Mouse (Mus musculus): Measurements from ENCODE around the gene Olfr1270. TPM values are rescaled to one million over a fixed set of nuclear protein-coding genes. Genes with fewer than 3 reads are reported as not detected.
"Not testable (repeated sequence)": the region's sequence is repeated elsewhere in the genome, so short reads cannot be mapped to it uniquely, and the experiment has no call there.

Olfr1270 gene
- polyA plus RNA-seq (2014; fragmentation: Nextera tagmentation; extraction: Ambion mirVana) = not detected in 2 replicates

DNA sequence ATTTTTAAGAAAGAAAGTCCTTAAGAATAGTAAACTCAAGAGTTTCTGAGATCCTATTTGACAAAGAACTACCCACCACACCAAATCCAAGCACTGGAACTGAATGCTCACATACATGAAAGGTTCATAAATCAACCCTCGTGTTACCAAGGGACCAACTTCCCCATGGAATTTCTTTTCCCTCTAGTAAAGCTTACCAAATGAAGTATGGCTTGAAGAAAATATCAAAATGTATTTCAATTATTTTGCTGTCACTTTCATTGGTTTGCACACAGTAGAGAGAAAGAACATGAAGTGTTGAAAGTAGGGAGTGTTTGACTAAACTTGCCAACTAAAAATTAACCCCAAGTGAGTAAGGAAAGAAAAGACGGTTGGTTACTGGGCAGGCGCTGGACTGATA lies at the start of gene Olfr1270:
Olfr1270 (minus strand) TSS at position 101 of the 400 bp plus-strand sequence.
- DNase-seq (ENCODE audit: low spot score) = no peak
- Histone ChIP-seq H3K9me3 (replicated peaks; ENCODE audit: control insufficient read depth, low read length) (no peaks in the 10 kb centered on the region), H3K27me3 (replicated peaks; ENCODE audit: control insufficient read depth, insufficient read depth, low read length) (no peaks in the 10 kb centered on the region), H3K36me3 (ENCODE audit: control insufficient read depth, insufficient read depth, low read length) (no peaks in the 10 kb centered on the region), H3K4me3 (ENCODE audit: low read depth, low read length) (no peak within 1 kb of the TSS), H3K4me1 (ENCODE audit: control insufficient read depth, insufficient read depth, low read length) (no peaks in the 10 kb centered on the region), H3K9ac (ENCODE audit: low read length) (no peak within 1 kb of the TSS), H3K4me2 (ENCODE audit: low read length) (no peak within 1 kb of the TSS), H3K27ac (ENCODE audit: low read depth, low read length) (no peak within 1 kb of the TSS)
- WGBS = 91% methylated on average over 3 of the region's 3 CpGs
- no peak for ATAC-seq

DNA sequence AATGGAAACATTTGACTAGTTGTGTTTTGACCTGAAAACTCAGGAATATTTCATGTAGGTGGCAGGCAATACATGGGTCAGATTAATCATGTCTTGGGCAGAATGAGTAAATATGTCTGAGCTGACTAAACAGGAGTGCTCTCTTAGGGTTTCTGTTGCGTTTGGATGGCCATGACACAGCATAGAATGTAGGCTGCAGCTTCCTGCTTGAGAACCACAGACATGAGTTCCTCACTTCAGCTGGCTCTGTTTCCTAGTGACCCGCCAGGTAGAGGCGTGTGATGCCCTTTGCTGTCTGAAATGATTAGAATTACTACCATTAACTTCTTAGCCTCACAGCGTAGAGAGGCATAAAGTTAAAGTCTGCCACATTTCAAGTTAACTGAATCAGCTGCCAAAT lies 46.7 kb upstream of the Olfr1270 start:
- not testable (repeated sequence) for H3K9me3 ChIP-seq (replicated peaks; ENCODE audit: control insufficient read depth, low read length); H3K27ac ChIP-seq (ENCODE audit: low read depth, low read length); H3K27me3 ChIP-seq (replicated peaks; ENCODE audit: control insufficient read depth, insufficient read depth, low read length); H3K36me3 ChIP-seq (ENCODE audit: control insufficient read depth, insufficient read depth, low read length); H3K9ac ChIP-seq (ENCODE audit: low read length); H3K4me2 ChIP-seq (ENCODE audit: low read length); H3K4me1 ChIP-seq (ENCODE audit: control insufficient read depth, insufficient read depth, low read length); H3K4me3 ChIP-seq (ENCODE audit: low read depth, low read length); DNase-seq (ENCODE audit: low spot score); ATAC-seq
- WGBS = no CpG with 5 or more reads among the region's 4 CpGs

DNA sequence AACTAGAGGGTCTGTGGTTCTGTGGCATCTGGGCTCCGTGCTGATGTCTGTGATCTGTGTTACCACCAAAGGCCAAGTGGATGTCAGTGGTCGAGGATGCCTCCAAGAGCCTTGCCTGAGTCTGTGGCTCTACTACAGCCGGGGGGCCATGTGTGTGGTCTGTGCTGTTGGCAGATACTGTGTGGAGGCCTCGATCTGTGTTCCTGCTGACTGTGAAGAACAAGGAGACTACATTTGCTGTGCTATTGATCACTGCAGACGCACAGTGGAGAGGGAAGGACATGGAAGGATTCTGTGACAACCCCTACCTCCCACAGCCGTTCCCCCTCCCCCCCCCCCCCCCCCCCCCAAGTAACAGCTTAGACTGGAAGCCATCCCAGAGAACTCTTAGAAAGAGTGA lies 42.4 kb upstream of the Olfr1270 start:
- not testable (repeated sequence) for H3K4me1 ChIP-seq (ENCODE audit: control insufficient read depth, insufficient read depth, low read length); H3K4me2 ChIP-seq (ENCODE audit: low read length); H3K9ac ChIP-seq (ENCODE audit: low read length); H3K27ac ChIP-seq (ENCODE audit: low read depth, low read length); H3K27me3 ChIP-seq (replicated peaks; ENCODE audit: control insufficient read depth, insufficient read depth, low read length); H3K36me3 ChIP-seq (ENCODE audit: control insufficient read depth, insufficient read depth, low read length); DNase-seq (ENCODE audit: low spot score); H3K9me3 ChIP-seq (replicated peaks; ENCODE audit: control insufficient read depth, low read length); H3K4me3 ChIP-seq (ENCODE audit: low read depth, low read length); ATAC-seq
- no CpG with 5 or more reads among the region's 6 CpGs for WGBS

DNA sequence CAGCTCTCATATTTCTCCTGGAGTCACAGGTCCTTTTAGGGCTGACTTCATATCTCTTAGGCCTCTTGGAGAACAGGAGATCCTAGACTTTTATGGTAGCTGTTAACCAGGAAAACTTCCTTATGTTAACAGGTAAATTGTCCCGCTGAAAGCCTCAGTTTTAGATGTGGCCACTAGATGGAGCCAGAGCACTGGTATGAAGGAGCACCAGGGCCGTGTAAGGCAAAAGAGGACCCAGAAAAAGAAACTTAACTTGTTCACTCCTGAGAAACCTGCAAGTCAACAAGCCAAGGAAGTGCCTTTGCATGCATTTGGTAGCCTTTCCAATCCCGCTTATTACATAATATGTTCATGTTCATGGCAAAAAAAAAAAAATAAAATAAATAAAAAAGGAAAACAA lies 41.9 kb upstream of the Olfr1270 start:
- not testable (repeated sequence) for H3K9me3 ChIP-seq (replicated peaks; ENCODE audit: control insufficient read depth, low read length); H3K4me3 ChIP-seq (ENCODE audit: low read depth, low read length); H3K36me3 ChIP-seq (ENCODE audit: control insufficient read depth, insufficient read depth, low read length); H3K9ac ChIP-seq (ENCODE audit: low read length); H3K27ac ChIP-seq (ENCODE audit: low read depth, low read length); DNase-seq (ENCODE audit: low spot score); H3K4me2 ChIP-seq (ENCODE audit: low read length); H3K4me1 ChIP-seq (ENCODE audit: control insufficient read depth, insufficient read depth, low read length); H3K27me3 ChIP-seq (replicated peaks; ENCODE audit: control insufficient read depth, insufficient read depth, low read length)
- peak; percentile 54; the same call in 1 of the 2 replicates for ATAC-seq
- WGBS = no CpG with 5 or more reads among the region's 3 CpGs

DNA sequence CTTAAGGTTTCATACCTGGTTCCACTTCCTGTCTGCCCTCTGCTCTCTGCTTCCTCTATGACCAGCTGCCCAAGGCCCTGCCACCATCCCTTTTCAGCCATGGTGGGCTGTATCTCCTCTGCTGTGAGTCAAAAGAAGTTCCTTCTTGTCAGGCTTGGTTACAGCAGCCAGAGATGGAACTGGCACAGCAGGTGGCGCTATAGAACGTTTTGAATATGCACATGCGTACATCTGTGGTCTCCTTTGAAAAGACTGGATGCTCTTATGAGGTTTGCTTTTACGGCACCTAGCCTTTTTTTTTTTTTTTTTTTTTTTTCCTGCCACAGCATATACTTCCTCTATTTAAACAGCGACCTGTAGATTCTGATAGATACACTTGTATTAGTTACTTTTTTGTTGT lies 34.2 kb upstream of the Olfr1270 start:
- H3K4me1 ChIP-seq (ENCODE audit: control insufficient read depth, insufficient read depth, low read length); H3K9me3 ChIP-seq (replicated peaks; ENCODE audit: control insufficient read depth, low read length); H3K4me2 ChIP-seq (ENCODE audit: low read length); ATAC-seq; H3K27me3 ChIP-seq (replicated peaks; ENCODE audit: control insufficient read depth, insufficient read depth, low read length); H3K4me3 ChIP-seq (ENCODE audit: low read depth, low read length); H3K36me3 ChIP-seq (ENCODE audit: control insufficient read depth, insufficient read depth, low read length); DNase-seq (ENCODE audit: low spot score); H3K9ac ChIP-seq (ENCODE audit: low read length); H3K27ac ChIP-seq (ENCODE audit: low read depth, low read length): not testable (repeated sequence)
- WGBS = no CpG with 5 or more reads among the region's 5 CpGs

DNA sequence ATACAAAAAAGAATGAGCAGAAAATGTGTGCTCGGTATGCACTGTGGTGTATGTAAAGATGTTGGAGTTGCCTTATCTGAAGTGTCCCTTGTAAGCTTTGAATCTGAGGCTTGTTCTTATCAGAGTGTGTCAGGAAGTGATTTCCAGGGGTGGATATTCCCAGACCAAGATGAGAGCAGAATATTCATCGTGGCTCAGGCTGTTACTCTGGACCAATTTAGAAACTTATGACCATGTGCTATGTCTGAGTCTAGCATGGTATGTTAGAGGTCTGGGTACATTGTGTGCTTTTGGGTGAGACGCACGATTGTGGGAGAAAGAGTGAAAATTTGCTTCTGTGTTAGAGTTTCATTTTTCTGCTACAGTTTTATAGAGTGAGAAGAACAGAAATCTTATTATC lies 33.2 kb upstream of the Olfr1270 start:
- not testable (repeated sequence) for H3K9me3 ChIP-seq (replicated peaks; ENCODE audit: control insufficient read depth, low read length); H3K27me3 ChIP-seq (replicated peaks; ENCODE audit: control insufficient read depth, insufficient read depth, low read length); H3K4me2 ChIP-seq (ENCODE audit: low read length); H3K4me1 ChIP-seq (ENCODE audit: control insufficient read depth, insufficient read depth, low read length); ATAC-seq; H3K27ac ChIP-seq (ENCODE audit: low read depth, low read length); H3K36me3 ChIP-seq (ENCODE audit: control insufficient read depth, insufficient read depth, low read length); DNase-seq (ENCODE audit: low spot score); H3K4me3 ChIP-seq (ENCODE audit: low read depth, low read length); H3K9ac ChIP-seq (ENCODE audit: low read length)
- no CpG with 5 or more reads among the region's 4 CpGs for WGBS

DNA sequence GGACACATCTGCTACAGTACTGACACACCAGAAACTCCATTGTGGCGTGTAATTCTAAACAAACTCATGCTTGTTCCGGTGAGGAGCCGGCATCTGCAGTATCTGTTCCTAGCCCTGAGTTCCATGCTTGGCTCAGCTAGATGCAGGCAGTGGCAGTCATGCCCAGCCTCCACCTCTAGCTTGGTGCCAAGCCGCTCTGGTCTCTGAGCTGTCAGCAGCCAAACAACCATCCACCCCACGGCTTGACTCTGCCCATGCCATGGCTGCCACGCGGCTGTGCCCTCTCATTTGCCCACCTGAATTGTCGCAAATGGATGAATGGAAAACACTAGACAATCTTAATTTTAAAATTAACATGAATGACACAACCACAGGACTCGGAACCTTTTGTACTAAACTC lies 1.0 kb upstream of the Olfr1270 start:
- Histone ChIP-seq H3K9me3 (replicated peaks; ENCODE audit: control insufficient read depth, low read length) (no peaks in the 10 kb centered on the region), H3K4me2 (ENCODE audit: low read length) (no peak overlapping the region), H3K27me3 (replicated peaks; ENCODE audit: control insufficient read depth, insufficient read depth, low read length) (no peaks in the 10 kb centered on the region), H3K4me3 (ENCODE audit: low read depth, low read length) (no peak overlapping the region), H3K4me1 (ENCODE audit: control insufficient read depth, insufficient read depth, low read length) (no peaks in the 10 kb centered on the region), H3K36me3 (ENCODE audit: control insufficient read depth, insufficient read depth, low read length) (no peaks in the 10 kb centered on the region), H3K27ac (ENCODE audit: low read depth, low read length) (no peak overlapping the region), H3K9ac (ENCODE audit: low read length) (no peak overlapping the region)
- 94% methylated on average over 9 of the region's 9 CpGs for WGBS
- DNase-seq (ENCODE audit: low spot score) (no peak), ATAC-seq (no peak)

DNA sequence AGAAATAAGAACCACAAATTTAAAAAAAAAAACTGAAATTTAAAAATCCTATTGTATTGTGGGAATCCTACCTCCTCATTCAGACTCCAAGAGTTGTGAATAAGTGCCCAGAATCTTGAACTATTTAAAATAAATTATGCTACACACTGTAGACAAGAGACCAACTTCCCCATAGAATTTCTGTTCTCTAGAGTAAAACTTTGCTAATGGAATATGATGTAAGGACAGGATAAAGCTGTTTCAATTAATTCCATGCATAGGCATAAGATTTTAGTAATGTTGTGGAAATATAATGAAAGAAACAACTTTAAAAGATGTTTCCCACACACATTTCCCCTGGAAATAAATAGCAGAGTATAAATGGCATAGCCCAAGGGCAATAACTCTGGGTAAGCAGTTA lies 10.7 kb downstream of the Olfr1270 start, which contains the start of gene Olfr32:
Olfr32 (minus strand) TSS at position 101 of the 400 bp plus-strand sequence.
- DNase-seq (ENCODE audit: low spot score) (no peak), ATAC-seq (no peak)
- no peak within 1 kb of the TSS for H3K4me2 ChIP-seq (ENCODE audit: low read length)
- no peaks in the 10 kb centered on the region for H3K9me3 ChIP-seq (replicated peaks; ENCODE audit: control insufficient read depth, low read length)
- no peak within 1 kb of the TSS for H3K27ac ChIP-seq (ENCODE audit: low read depth, low read length)
- no peak within 1 kb of the TSS for H3K9ac ChIP-seq (ENCODE audit: low read length)
- H3K27me3 ChIP-seq (replicated peaks; ENCODE audit: control insufficient read depth, insufficient read depth, low read length) = no peaks in the 10 kb centered on the region
- H3K4me3 ChIP-seq (ENCODE audit: low read depth, low read length) = no peak within 1 kb of the TSS
- no peaks in the 10 kb centered on the region for H3K36me3 ChIP-seq (ENCODE audit: control insufficient read depth, insufficient read depth, low read length)
- no peaks in the 10 kb centered on the region for H3K4me1 ChIP-seq (ENCODE audit: control insufficient read depth, insufficient read depth, low read length)

DNA sequence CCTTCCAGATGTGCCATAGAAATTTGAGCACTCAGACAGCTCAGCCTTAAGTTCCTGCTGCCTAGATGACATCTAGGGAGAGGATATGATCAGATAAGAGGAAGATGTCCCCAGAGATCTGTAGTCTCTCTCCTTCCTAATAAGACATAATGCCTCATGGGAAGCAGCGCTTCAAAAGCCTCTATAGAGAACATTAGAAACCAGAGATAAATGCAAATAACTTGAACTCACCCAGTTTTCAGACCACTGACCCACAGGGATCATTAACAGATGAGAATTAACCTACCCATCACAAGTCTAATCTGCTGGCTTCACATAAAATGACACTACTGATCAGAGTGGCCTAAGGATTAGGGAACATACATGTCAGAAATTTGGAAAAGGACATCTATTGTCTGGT lies 31.6 kb downstream of the Olfr1270 start, which contains the start of gene Olfr1269:
Olfr1269 (minus strand) TSS at position 101 of the 400 bp plus-strand sequence.
- H3K36me3 ChIP-seq (ENCODE audit: control insufficient read depth, insufficient read depth, low read length) = no peaks in the 10 kb centered on the region
- H3K4me2 ChIP-seq (ENCODE audit: low read length) = no peak within 1 kb of the TSS
- no peaks in the 10 kb centered on the region for H3K4me1 ChIP-seq (ENCODE audit: control insufficient read depth, insufficient read depth, low read length)
- H3K9ac ChIP-seq (ENCODE audit: low read length) = no peak within 1 kb of the TSS
- DNase-seq (ENCODE audit: low spot score) (no peak), ATAC-seq (no peak)
- WGBS = 88% methylated on average over 1 of the region's 1 CpGs
- H3K27ac ChIP-seq (ENCODE audit: low read depth, low read length) = no peak within 1 kb of the TSS
- H3K9me3 ChIP-seq (replicated peaks; ENCODE audit: control insufficient read depth, low read length) = no peaks in the 10 kb centered on the region
- no peaks in the 10 kb centered on the region for H3K27me3 ChIP-seq (replicated peaks; ENCODE audit: control insufficient read depth, insufficient read depth, low read length)
- H3K4me3 ChIP-seq (ENCODE audit: low read depth, low read length) = no peak within 1 kb of the TSS

Measured in forebrain, embryonic 14.5 days (tissue).